Mouse (Mus musculus): ENCODE data around the gene Smarcc2.

Gene Smarcc2

GRCm38 (mm10) chr10:128520591-128520990, 61.5 kb downstream of the Smarcc2 start:
- no peak for DNase-seq

- DNase-seq, result no peak
These were observed 63.3 kb downstream of the Smarcc2 start for GRCm38 (mm10) chr10:128522351-128522750.

- no peak for DNase-seq
These were observed 65.2 kb downstream of the Smarcc2 start for GRCm38 (mm10) chr10:128524111-128524731.

- peak; percentile 50 to 65 for DNase-seq
These were observed 65.9 kb downstream of the Smarcc2 start for GRCm38 (mm10) chr10:128524732-128525662.

GRCm38 (mm10) chr10:128525671-128526308, 66.7 kb downstream of the Smarcc2 start, which contains the start of gene Esyt1:
Esyt1 (minus strand) TSS chr10:128525871.
- peak; percentile 87 to 94 for DNase-seq

- no peak for DNase-seq
These were observed 67.6 kb downstream of the Smarcc2 start for GRCm38 (mm10) chr10:128526366-128527356.

- DNase-seq, result no peak
These were observed 76.2 kb downstream of the Smarcc2 start for GRCm38 (mm10) chr10:128535206-128535605.

- DNase-seq, result no peak
These were observed 76.7 kb downstream of the Smarcc2 start for GRCm38 (mm10) chr10:128535624-128536265.

GRCm38 (mm10) chr10:128536266-128536940, 77.4 kb downstream of the Smarcc2 start:
- DNase-seq, result peak; percentile 85 to 92

- no peak for DNase-seq
These were observed 79.4 kb downstream of the Smarcc2 start for GRCm38 (mm10) chr10:128538340-128538870.
